Mouse (Mus musculus): ENCODE data around the gene Nr1d2. TPM values are rescaled to one million over a fixed set of nuclear protein-coding genes. Genes with fewer than 3 reads are reported as not detected.
"Not testable (repeated sequence)": the region's sequence is repeated elsewhere in the genome, so short reads cannot be mapped to it uniquely, and the experiment has no call there.

The Nr1d2 gene
- polyA plus RNA-seq, 1 experiment, result 3.0 TPM

GRCm38 (mm10) chr14:18271666-18272065 lies 32.7 kb upstream of the Nr1d2 start:
- H3K36me3 ChIP-seq (ENCODE audit: control insufficient read depth, insufficient read depth, low read length), result no peaks in the 10 kb centered on the region; the same call in 1 of the 2 replicates
- no peak for TF ChIP-seq CTCF (IDR thresholded peaks at IDR 0.05; ENCODE audit: control insufficient read depth, insufficient read depth, insufficient replicate concordance, low read depth, low read length)
- TF ChIP-seq POLR2A (IDR thresholded peaks at IDR 0.05; ENCODE audit: control insufficient read depth, low read depth, low read length), result no peak
- H3K4me1 ChIP-seq (ENCODE audit: control insufficient read depth, insufficient read depth, low read length), result peaks cover 4% of the 10 kb centered on the region
- H3K4me3 ChIP-seq (ENCODE audit: control insufficient read depth, low read depth, low read length), result no peak overlapping the region; the same call in 1 of the 2 replicates
- no peak overlapping the region for H3K27ac ChIP-seq (ENCODE audit: control insufficient read depth, insufficient read depth, low read depth, low read length)
- no peaks in the 10 kb centered on the region for H3K27me3 ChIP-seq (ENCODE audit: control insufficient read depth, insufficient read depth, low read length)

- no peaks in the 10 kb centered on the region; the same call in 1 of the 2 replicates for H3K36me3 ChIP-seq (ENCODE audit: control insufficient read depth, insufficient read depth, low read length)
- no peaks in the 10 kb centered on the region for H3K27me3 ChIP-seq (ENCODE audit: control insufficient read depth, insufficient read depth, low read length)
- H3K27ac ChIP-seq (ENCODE audit: control insufficient read depth, insufficient read depth, low read depth, low read length), result peak within 1 kb of the TSS; percentile 87
- no peak for TF ChIP-seq CTCF (IDR thresholded peaks at IDR 0.05; ENCODE audit: control insufficient read depth, insufficient read depth, insufficient replicate concordance, low read depth, low read length)
- TF ChIP-seq POLR2A (IDR thresholded peaks at IDR 0.05; ENCODE audit: control insufficient read depth, low read depth, low read length), result peak; percentile 89; the same call in 1 of the 2 replicates
- peak within 1 kb of the TSS; percentile 91 for H3K4me3 ChIP-seq (ENCODE audit: control insufficient read depth, low read depth, low read length)
- peaks cover 4% of the 10 kb centered on the region for H3K4me1 ChIP-seq (ENCODE audit: control insufficient read depth, insufficient read depth, low read length)
These were observed 31.9 kb upstream of the Nr1d2 start, which contains the start of the genes Nkiras1 and Rpl15 for GRCm38 (mm10) chr14:18270529-18271441. Nkiras1 (plus strand) TSS chr14:18271136. Rpl15 (minus strand) TSS chr14:18271391.

GRCm38 (mm10) chr14:18269947-18270528 lies 31.1 kb upstream of the Nr1d2 start:
- not testable (repeated sequence) for H3K27me3 ChIP-seq (ENCODE audit: control insufficient read depth, insufficient read depth, low read length); H3K36me3 ChIP-seq (ENCODE audit: control insufficient read depth, insufficient read depth, low read length); H3K4me1 ChIP-seq (ENCODE audit: control insufficient read depth, insufficient read depth, low read length)
- peak overlapping the region; percentile 91 for H3K4me3 ChIP-seq (ENCODE audit: control insufficient read depth, low read depth, low read length)
- H3K27ac ChIP-seq (ENCODE audit: control insufficient read depth, insufficient read depth, low read depth, low read length), result peak overlapping the region; percentile 83

- Histone ChIP-seq H3K27me3 (ENCODE audit: control insufficient read depth, insufficient read depth, low read length) (no peaks in the 10 kb centered on the region), H3K27ac (ENCODE audit: control insufficient read depth, insufficient read depth, low read depth, low read length) (no peak overlapping the region), H3K4me3 (ENCODE audit: control insufficient read depth, low read depth, low read length) (no peak overlapping the region), H3K36me3 (ENCODE audit: control insufficient read depth, insufficient read depth, low read length) (no peaks in the 10 kb centered on the region; the same call in 1 of the 2 replicates), H3K4me1 (ENCODE audit: control insufficient read depth, insufficient read depth, low read length) (no peaks in the 10 kb centered on the region)
- TF ChIP-seq CTCF (IDR thresholded peaks at IDR 0.05; ENCODE audit: control insufficient read depth, insufficient read depth, insufficient replicate concordance, low read depth, low read length), result no peak
- no peak for TF ChIP-seq POLR2A (IDR thresholded peaks at IDR 0.05; ENCODE audit: control insufficient read depth, low read depth, low read length)
These were observed 24.5 kb upstream of the Nr1d2 start for GRCm38 (mm10) chr14:18263427-18263826.

- no peak overlapping the region for H3K4me3 ChIP-seq (ENCODE audit: control insufficient read depth, low read depth, low read length)
- H3K27ac ChIP-seq (ENCODE audit: control insufficient read depth, insufficient read depth, low read depth, low read length), result no peak overlapping the region
- TF ChIP-seq CTCF (IDR thresholded peaks at IDR 0.05; ENCODE audit: control insufficient read depth, insufficient read depth, insufficient replicate concordance, low read depth, low read length) (no peak), POLR2A (IDR thresholded peaks at IDR 0.05; ENCODE audit: control insufficient read depth, low read depth, low read length) (no peak)
- H3K4me1 ChIP-seq (ENCODE audit: control insufficient read depth, insufficient read depth, low read length), result no peaks in the 10 kb centered on the region
- H3K27me3 ChIP-seq (ENCODE audit: control insufficient read depth, insufficient read depth, low read length), result no peaks in the 10 kb centered on the region
- no peaks in the 10 kb centered on the region for H3K36me3 ChIP-seq (ENCODE audit: control insufficient read depth, insufficient read depth, low read length)
These were observed 22.3 kb upstream of the Nr1d2 start for GRCm38 (mm10) chr14:18261203-18261602.

- Histone ChIP-seq H3K4me3 (ENCODE audit: control insufficient read depth, low read depth, low read length) (no peak overlapping the region), H3K4me1 (ENCODE audit: control insufficient read depth, insufficient read depth, low read length) (peaks cover 4% of the 10 kb centered on the region), H3K27me3 (ENCODE audit: control insufficient read depth, insufficient read depth, low read length) (no peaks in the 10 kb centered on the region), H3K36me3 (ENCODE audit: control insufficient read depth, insufficient read depth, low read length) (no peaks in the 10 kb centered on the region), H3K27ac (ENCODE audit: control insufficient read depth, insufficient read depth, low read depth, low read length) (no peak overlapping the region)
- TF ChIP-seq POLR2A (IDR thresholded peaks at IDR 0.05; ENCODE audit: control insufficient read depth, low read depth, low read length), result no peak
- TF ChIP-seq CTCF (IDR thresholded peaks at IDR 0.05; ENCODE audit: control insufficient read depth, insufficient read depth, insufficient replicate concordance, low read depth, low read length), result no peak
These were observed 3.8 kb upstream of the Nr1d2 start for GRCm38 (mm10) chr14:18242638-18243130.

GRCm38 (mm10) chr14:18241786-18242185 lies 2.9 kb upstream of the Nr1d2 start:
- Histone ChIP-seq H3K4me1 (ENCODE audit: control insufficient read depth, insufficient read depth, low read length) (peaks cover 4% of the 10 kb centered on the region), H3K27ac (ENCODE audit: control insufficient read depth, insufficient read depth, low read depth, low read length) (no peak overlapping the region), H3K4me3 (ENCODE audit: control insufficient read depth, low read depth, low read length) (no peak overlapping the region), H3K36me3 (ENCODE audit: control insufficient read depth, insufficient read depth, low read length) (no peaks in the 10 kb centered on the region), H3K27me3 (ENCODE audit: control insufficient read depth, insufficient read depth, low read length) (no peaks in the 10 kb centered on the region)
- TF ChIP-seq CTCF (IDR thresholded peaks at IDR 0.05; ENCODE audit: control insufficient read depth, insufficient read depth, insufficient replicate concordance, low read depth, low read length) (no peak), POLR2A (IDR thresholded peaks at IDR 0.05; ENCODE audit: control insufficient read depth, low read depth, low read length) (no peak)

Data from testis, adult 2 months (tissue).